Mouse (Mus musculus) spleen, adult 18-20 months (tissue): ENCODE results near the gene Rph3al.
A peak's percentile ranks its signal among the peaks of the same experiment; 100 is the strongest.

Experiments
- DNase-seq, 2 experiments: peaks; one replicate each; pipeline ENCODE4 v3.0.0; 2022; ENCODE audit warnings: mixed read lengths in 2 of 2

Gene Rph3al

GRCm38 (mm10) chr11:75948789-75949188, 10.6 kb upstream of the Rph3al start:
- DNase-seq = no peak

DNA sequence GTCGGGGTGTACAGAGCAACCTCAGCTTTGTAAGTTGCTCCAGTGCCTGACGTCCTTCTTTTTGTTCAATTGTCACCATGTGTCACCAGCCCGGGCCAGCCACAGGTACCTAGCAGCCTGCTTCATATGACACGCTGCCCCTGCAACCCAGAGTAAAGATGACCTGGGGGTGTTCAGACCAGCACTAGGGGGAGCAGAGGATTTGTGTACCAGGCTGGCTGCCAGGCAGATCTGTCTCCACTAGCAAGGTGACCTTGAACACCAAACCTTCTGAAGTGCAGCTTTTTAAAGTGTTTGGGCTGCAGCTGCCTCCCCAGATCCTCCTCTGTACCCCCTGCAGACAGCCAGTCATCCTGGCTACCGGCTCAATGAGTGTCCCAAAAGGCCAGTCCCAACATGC, 9.0 kb upstream of the Rph3al start:
- DNase-seq = no peak

- no peak for DNase-seq
Measured at GRCm38 (mm10) chr11:75945805-75946450, 7.7 kb upstream of the Rph3al start.

GRCm38 (mm10) chr11:75937370-75937871, 808 bp downstream of the Rph3al start:
- no peak for DNase-seq

DNA sequence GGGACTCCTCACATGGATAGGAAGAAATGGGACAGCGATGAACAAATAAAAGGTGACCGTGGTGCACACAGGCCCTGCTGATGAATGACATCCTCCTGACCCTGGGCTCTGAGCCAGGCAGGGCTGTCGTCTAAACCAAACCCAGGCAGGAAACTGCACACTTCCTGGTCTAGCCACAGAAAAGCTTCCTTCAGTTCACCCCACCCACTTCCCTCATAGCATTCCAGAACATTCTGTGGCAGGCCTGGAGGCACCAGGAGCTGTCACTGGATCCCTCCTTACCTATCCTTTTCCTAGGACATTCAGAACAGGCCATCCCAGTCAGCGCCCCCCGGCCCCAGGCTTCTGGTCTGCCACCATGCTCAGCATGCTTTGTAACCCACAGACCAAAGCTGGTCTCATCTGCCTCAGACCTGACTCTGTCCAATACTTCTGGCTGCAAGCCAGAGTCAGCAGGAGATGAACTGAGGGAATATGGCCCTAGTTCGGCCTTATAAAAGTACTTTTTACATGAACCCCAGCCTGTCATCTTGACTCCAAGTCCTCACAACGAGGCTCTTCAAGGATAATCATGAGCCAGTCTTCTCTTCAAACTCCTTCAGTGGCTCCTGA, 2.3 kb downstream of the Rph3al start:
- DNase-seq = peak; percentile 61

- DNase-seq = no peak
Measured at GRCm38 (mm10) chr11:75934425-75934824, 3.8 kb downstream of the Rph3al start.

- no peak for DNase-seq
Measured at GRCm38 (mm10) chr11:75933371-75933770, 4.9 kb downstream of the Rph3al start.

- no peak for DNase-seq
Measured at GRCm38 (mm10) chr11:75930911-75931678, 7.1 kb downstream of the Rph3al start.

DNA sequence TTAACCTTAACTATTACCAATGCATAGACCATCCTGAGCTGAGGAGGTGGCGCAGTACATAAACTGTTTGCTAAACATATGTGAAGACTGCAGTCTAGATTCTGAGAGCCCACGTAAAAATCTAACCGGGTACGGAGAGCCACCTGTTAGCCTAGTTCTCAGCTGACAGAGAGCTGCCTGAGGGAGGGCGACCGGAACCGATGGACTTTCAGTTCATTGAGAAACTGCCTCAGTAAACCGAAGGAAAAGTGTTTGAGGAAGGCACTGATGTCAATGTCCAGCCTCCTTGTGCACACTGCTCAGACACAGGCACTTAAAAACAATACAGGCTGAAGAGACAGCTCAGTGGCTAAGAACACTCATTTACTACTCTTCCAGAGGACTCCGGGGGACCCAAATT, 8.0 kb downstream of the Rph3al start:
- no peak for DNase-seq

DNA sequence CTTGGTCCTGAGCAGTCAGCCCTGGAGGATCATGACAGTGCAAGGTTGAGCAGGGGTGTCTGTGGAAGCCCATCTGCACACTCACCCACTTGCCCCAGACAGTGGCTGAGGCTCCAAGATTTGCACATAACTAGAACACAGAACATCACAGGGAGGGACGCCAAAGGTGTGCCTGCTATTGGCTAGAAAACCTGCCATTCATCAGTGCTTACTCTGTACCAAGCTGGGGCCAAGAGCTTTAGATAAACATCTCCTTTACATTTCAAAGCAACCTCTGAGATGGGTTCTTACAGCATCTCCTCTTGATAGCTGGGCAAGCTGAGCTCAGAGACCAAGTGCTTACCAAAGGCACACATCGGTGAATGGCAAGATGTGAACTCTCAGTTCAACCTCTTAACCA, 10.3 kb downstream of the Rph3al start:
- no peak for DNase-seq

DNA sequence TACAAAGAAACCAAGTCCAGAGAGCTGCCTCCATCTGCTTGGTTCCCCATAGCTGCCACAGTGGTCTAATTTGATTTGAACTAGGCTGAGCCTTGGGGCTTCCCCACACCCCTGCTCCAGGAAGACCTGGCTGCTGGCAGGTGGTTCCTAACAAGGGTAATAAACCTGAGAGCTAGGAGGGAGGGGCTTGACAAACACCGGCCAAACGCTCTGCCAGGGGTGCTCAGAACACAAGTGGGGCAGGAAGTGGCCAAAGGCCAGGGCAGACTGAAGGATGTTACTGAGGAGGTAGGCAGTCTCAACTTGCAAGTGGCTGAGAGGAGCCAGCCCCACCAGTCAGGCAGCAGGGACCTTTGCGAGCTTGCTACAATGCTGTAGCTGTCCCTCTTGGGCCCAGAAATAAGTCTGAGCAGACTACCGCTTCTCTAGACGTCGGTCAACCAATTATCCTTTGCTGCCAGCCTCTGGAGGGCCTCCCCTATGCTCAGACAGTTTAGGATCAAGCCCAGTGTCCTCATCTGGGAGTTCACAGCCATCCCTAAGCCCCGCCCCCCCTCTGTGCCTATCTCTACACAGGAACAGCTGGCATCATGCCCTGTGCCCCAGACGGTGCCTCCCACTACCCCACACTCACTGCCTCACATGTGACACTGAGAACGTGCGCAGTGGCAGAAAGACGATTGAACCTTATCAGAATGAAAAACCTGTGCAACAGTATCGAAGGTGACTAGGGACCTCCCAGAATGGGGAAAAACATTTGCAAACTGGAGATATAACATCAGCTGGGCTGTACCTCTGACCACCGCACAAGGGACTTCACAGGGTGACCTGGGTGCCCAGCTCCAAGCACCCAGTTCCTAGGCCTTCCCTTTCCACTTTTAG, 11.6 kb downstream of the Rph3al start:
- DNase-seq = no peak

GRCm38 (mm10) chr11:75925801-75926200, 12.4 kb downstream of the Rph3al start:
- DNase-seq = no peak

- no peak for DNase-seq
Measured at GRCm38 (mm10) chr11:75922741-75923140, 15.5 kb downstream of the Rph3al start.

- no peak for DNase-seq
Measured at GRCm38 (mm10) chr11:75919139-75919538, 19.1 kb downstream of the Rph3al start.

- no peak for DNase-seq
Measured at GRCm38 (mm10) chr11:75917340-75917739, 20.9 kb downstream of the Rph3al start.

DNA sequence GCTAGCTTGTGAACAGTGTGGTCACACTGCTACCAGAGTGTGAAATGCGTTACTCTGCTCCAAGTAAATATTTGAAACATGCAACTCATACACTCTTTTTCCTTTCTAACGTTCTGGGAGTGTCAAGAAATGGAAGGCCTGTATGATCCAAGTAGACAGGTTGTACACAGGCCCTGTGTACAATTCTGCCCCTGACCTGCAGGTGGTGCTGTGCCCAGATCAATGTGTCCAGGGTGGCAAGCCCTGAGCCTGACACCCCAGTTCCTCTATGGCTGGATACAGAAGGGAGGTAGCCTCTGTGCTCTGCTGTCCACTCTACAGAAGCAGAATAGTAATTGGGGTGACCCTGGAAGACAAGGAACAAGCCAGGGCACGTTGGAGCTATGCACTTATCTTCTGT, 24.3 kb downstream of the Rph3al start:
- DNase-seq = peak; percentile 60 to 72

GRCm38 (mm10) chr11:75912944-75913657, 25.1 kb downstream of the Rph3al start:
- peak; percentile 30 to 60 for DNase-seq

GRCm38 (mm10) chr11:75911962-75912361, 26.3 kb downstream of the Rph3al start:
- DNase-seq = no peak

DNA sequence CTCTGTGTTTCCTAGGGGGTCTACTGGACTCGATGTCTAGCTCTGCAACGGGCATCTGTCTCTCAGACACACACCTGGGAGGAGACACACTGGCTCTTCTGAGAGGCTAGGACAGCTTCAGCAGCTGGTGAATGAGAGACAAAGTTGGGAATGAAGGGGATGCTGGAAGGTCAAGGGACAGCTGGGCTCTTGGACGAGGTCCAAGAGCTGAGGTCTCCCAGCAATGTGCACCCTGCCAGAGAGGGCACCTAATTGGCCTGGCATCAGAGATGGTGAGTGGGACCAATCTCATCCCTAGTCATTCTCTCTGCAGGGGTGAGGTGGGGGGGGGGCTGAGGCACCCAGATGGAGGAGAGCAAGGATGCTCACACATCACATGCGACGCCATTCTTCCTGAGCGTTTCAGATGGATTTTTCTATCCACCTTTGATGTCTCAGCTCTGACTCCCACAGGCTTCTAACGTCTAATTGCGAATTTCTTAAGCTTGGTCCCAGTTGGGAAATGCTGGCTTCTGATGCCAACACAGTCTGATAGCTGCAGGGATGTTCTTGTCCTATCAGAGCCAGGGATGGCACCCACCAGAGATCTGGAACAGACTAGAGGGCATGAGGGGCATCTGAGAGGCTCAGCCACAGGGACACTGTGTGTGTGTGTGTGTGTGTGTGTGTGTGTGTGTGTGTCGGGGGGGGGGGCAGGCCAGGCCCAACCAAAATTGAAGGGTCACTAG, 28.4 kb downstream of the Rph3al start:
- no peak for DNase-seq

DNA sequence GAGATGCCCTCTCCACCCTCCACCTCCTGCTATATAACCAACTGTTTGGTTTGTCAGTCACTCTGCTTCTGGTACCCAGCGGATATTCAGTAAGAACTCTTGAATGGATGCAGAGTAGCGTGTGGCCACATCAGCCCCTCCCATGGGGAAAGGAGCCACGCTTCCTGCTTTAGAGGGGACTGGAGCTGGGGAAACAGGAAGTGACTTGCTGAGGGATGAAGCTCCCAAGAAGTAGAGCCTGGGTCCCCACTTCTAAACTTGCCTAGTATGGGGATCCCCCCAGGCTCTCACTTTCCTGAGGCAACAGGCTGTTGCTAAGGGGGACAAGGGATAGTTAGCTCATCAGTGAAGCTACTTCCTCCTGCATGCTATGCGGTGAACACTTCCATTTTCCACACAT, 30.8 kb downstream of the Rph3al start:
- no peak for DNase-seq

DNA sequence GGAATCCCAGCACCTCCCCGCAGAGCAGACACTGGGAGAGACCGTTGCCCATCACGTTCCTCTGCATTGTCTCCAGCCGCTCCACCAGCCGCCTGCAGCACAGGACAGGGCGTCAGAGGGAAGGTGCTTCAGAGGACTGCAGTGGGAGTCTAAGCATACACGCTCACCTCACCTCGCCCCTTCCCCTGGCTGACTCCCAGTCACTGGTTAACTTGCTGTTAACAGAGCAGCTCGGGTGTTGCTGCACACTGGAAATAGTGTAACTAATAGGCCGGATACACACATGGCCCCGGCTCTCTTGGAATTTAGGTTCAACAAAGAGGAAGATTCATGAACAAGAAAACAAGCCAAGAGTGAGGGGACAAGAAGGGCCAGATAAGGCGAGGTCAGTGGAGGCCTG, 31.7 kb downstream of the Rph3al start:
- no peak for DNase-seq
